Mouse (Mus musculus): ENCODE results near the gene Casp4.

GRCm38 (mm10) chr9:5296354-5297237 is 12.0 kb upstream of the Casp4 start:
- no peak for TF ChIP-seq CTCF (IDR thresholded peaks at IDR 0.05)
- TF ChIP-seq POLR2A (IDR thresholded peaks at IDR 0.05; ENCODE audit: insufficient read depth, low read depth, low read length): no peak
- TF ChIP-seq EP300 (IDR thresholded peaks at IDR 0.05; ENCODE audit: insufficient read depth, low read depth, low read length): no peak
